Mouse (Mus musculus) CH12.LX (cell line): ENCODE measurements around the gene Papola.
"Not testable (repeated sequence)": the region's sequence is repeated elsewhere in the genome, so short reads cannot be mapped to it uniquely, and the experiment has no call there.

Source experiments
- ELF1 ChIP-seq: IDR thresholded peaks from 2 replicates; pipeline ENCODE4 v1.6.1; 2014; ENCODE audit warnings: low read depth, mild to moderate bottlenecking, inconsistent platforms, low read length, improper control_type of control experiment
- EP300 ChIP-seq: IDR thresholded peaks from 2 replicates; pipeline ENCODE4 v1.6.1; 2011; ENCODE audit warnings: low read length, improper control_type of control experiment
- MAX ChIP-seq: IDR thresholded peaks from 2 replicates; pipeline ENCODE4 v1.6.1; 2011; ENCODE audit warnings: low read length, improper control_type of control experiment
- NELFE ChIP-seq: IDR thresholded peaks from 2 replicates; pipeline ENCODE4 v1.6.1; 2011; ENCODE audit warnings: low read depth, low read length, improper control_type of control experiment
- POLR2A ChIP-seq: IDR thresholded peaks from 2 replicates; pipeline ENCODE4 v1.6.1; 2011; ENCODE audit warnings: low read depth, mild to moderate bottlenecking, improper control_type of control experiment, low read length

GRCm38 (mm10) chr12:105840545-105840944 is 56.1 kb downstream of the Papola start:
- TF ChIP-seq EP300, ELF1, POLR2A, MAX, NELFE: not testable (repeated sequence)
